Mouse (Mus musculus) hindbrain, embryonic 13.5 days (tissue): ENCODE measurements at regions not wholly inside any gene's neighbourhood (a gene's known extent, or its start where the extent isn't known, plus 50 kb on each side); places are given as distances from the start of the nearest gene placed in this dataset.
A peak's percentile ranks its signal among the peaks of the same experiment; 100 is the strongest.

Experiments
- ATAC-seq: fragments of 200-750 bp; cut with Nextera tagmentation; 2 replicates; pipeline ENCODE4 v1.8.0; 2017; ENCODE audit warnings: moderate TSS enrichment; ENCODE audit not compliant: low FRiP score
- H3K27ac ChIP-seq: fragments of 300-500 bp; sonication (generic); 2 replicates; pipeline ENCODE4 v1.5.1; 2015; ENCODE audit warnings: inconsistent platforms, mild to moderate bottlenecking, moderate library complexity
- H3K27me3 ChIP-seq: fragments of 300-500 bp; sonication (generic); 2 replicates; pipeline ENCODE4 v1.6.1; 2015; ENCODE audit warnings: mild to moderate bottlenecking, inconsistent platforms
- H3K36me3 ChIP-seq: fragments of 300-500 bp; sonication (generic); 2 replicates; pipeline ENCODE4 v1.6.1; 2015; ENCODE audit warnings: mild to moderate bottlenecking, inconsistent platforms
- H3K4me1 ChIP-seq: fragments of 300-500 bp; sonication (generic); replicated peaks from 2 replicates; pipeline ENCODE4 v1.6.1; 2015; ENCODE audit warnings: inconsistent platforms
- H3K4me2 ChIP-seq: fragments of 300-500 bp; sonication (generic); 2 replicates; pipeline ENCODE4 v1.6.1; 2015; ENCODE audit warnings: inconsistent platforms, mild to moderate bottlenecking, moderate library complexity
- H3K4me3 ChIP-seq: fragments of 300-500 bp; sonication (generic); 2 replicates; pipeline ENCODE4 v1.5.1; 2015; ENCODE audit warnings: mild to moderate bottlenecking, inconsistent platforms
- H3K9ac ChIP-seq: fragments of 300-500 bp; sonication (generic); 2 replicates; pipeline ENCODE4 v1.6.1; 2015; ENCODE audit warnings: mild to moderate bottlenecking, inconsistent platforms
- H3K9me3 ChIP-seq: fragments of 300-500 bp; sonication (generic); 2 replicates; pipeline ENCODE4 v1.6.1; 2016; ENCODE audit warnings: inconsistent platforms
- WGBS: fragments of 180-500 bp; shearing (Covaris S2); methylation state at CpG from one replicate; pipeline ENCODE4 v1.1.7; 2015; 5-methylcytosine and 5-hydroxymethylcytosine counted together

DNA sequence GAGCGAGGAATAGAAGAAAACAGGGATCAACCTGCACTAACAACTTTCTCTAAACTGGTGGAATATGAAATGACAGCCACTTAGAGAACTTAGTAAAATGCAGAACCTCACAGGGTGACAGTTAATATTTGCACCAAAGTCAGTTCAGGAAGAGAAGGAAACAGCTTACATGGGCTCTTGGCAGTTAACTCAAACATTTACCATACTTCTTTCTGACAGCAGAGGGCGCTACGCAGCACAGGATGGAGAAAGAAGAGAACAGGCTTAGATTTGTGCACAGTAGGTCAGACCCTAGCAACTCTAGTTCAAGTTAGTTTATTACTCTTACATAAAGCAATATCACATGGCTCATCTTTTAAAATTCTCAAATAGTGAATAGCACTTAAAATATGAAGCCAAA, 261.3 kb downstream of the Gm45692 start:
- ATAC-seq, result no peak
- Histone ChIP-seq H3K4me1 (peaks cover 13% of the 10 kb centered on the region), H3K27me3 (no peaks in the 10 kb centered on the region; the same call in 1 of the 2 replicates), H3K4me3 (no peak overlapping the region), H3K9ac (no peak overlapping the region), H3K27ac (no peak overlapping the region), H3K36me3 (no peaks in the 10 kb centered on the region), H3K9me3 (peaks cover 4% of the 10 kb centered on the region; the same call in 1 of the 2 replicates), H3K4me2 (no peak overlapping the region)
- 32% methylated on average over 3 of the region's 3 CpGs for WGBS

- H3K9ac ChIP-seq, result no peak overlapping the region
- H3K27me3 ChIP-seq, result no peaks in the 10 kb centered on the region; the same call in 1 of the 2 replicates
- no peak for ATAC-seq
- H3K4me1 ChIP-seq, result peaks cover 13% of the 10 kb centered on the region
- H3K4me2 ChIP-seq, result no peak overlapping the region
- H3K4me3 ChIP-seq, result no peak overlapping the region
- peaks cover 4% of the 10 kb centered on the region; the same call in 1 of the 2 replicates for H3K9me3 ChIP-seq
- WGBS, result 89% methylated on average over 7 of the region's 7 CpGs
- no peak overlapping the region for H3K27ac ChIP-seq
- H3K36me3 ChIP-seq, result no peaks in the 10 kb centered on the region
Observed at GRCm38 (mm10) chr8:26382426-26382825, 263.1 kb downstream of the Gm45692 start.

DNA sequence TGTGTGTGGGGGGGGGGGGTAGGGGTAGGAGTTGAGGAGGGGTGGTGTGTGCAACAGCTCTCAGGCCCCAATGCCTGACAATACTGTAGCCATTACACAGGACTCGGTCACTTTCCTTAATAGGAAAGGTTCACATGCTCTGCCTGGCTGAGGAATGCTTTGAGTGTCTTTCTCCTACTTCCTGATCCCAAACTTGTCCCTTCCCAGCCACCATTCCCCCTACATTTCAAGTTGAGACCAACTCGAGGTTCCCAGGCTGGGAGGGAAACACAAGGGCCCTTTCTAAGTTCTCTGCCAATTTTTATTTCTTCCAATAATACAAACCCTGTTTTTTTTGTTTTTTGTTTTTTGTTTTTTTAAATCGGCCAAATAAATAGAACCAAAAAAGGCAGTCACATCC, 264.6 kb downstream of the Gm45692 start:
- 48% methylated on average over 3 of the region's 3 CpGs for WGBS
- peak overlapping the region; percentile 25; the same call in 1 of the 2 replicates for H3K27ac ChIP-seq

GRCm38 (mm10) chr8:26384305-26384993, 265.1 kb downstream of the Gm45692 start:
- ATAC-seq, result no peak
- no peak overlapping the region for H3K4me3 ChIP-seq
- no peaks in the 10 kb centered on the region for H3K9me3 ChIP-seq
- H3K27me3 ChIP-seq, result no peaks in the 10 kb centered on the region; the same call in 1 of the 2 replicates
- no peak overlapping the region for H3K9ac ChIP-seq
- no peak overlapping the region for H3K4me2 ChIP-seq
- H3K36me3 ChIP-seq, result no peaks in the 10 kb centered on the region
- H3K27ac ChIP-seq, result peak overlapping the region; percentile 25
- peaks cover 13% of the 10 kb centered on the region for H3K4me1 ChIP-seq
- 3% methylated on average over 3 of the region's 3 CpGs for WGBS

More for the DNA sequence above, 264.6 kb downstream of the Gm45692 start:
- ATAC-seq, result no peak
- Histone ChIP-seq H3K4me3 (no peak overlapping the region), H3K36me3 (no peaks in the 10 kb centered on the region), H3K9ac (no peak overlapping the region), H3K4me2 (no peak overlapping the region), H3K4me1 (peaks cover 13% of the 10 kb centered on the region), H3K27me3 (no peaks in the 10 kb centered on the region; the same call in 1 of the 2 replicates), H3K9me3 (no peaks in the 10 kb centered on the region)

DNA sequence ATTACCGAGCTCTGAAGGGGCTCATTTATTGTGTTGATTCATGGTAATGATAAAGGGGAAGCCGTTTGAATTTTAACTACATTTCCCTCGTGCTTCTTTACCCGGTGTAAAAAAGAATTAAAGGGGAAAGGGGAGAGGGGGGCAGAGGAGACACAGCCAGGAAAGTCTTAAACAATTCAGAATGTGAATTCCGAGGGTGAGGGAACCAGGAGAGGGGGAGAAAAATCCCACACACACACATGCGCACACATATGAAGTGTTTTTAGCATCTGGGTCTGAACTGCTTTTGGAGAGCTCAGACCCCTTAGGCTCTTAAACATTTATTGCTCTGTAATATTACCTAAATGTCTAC, 265.6 kb downstream of the Gm45692 start:
- Histone ChIP-seq H3K9me3 (no peaks in the 10 kb centered on the region), H3K27me3 (no peaks in the 10 kb centered on the region; the same call in 1 of the 2 replicates), H3K27ac (no peak overlapping the region), H3K4me2 (no peak overlapping the region), H3K9ac (no peak overlapping the region), H3K4me3 (no peak overlapping the region), H3K36me3 (no peaks in the 10 kb centered on the region), H3K4me1 (peaks cover 13% of the 10 kb centered on the region)
- 17% methylated on average over 6 of the region's 6 CpGs for WGBS
- ATAC-seq, result 0 out of 2 replicates have a peak, but pooled peaks have one; percentile 43

- Histone ChIP-seq H3K9me3 (peaks cover 10% of the 10 kb centered on the region; the same call in 1 of the 2 replicates), H3K4me3 (no peak overlapping the region), H3K4me2 (no peak overlapping the region), H3K27me3 (no peaks in the 10 kb centered on the region), H3K9ac (no peak overlapping the region), H3K27ac (no peak overlapping the region), H3K36me3 (no peaks in the 10 kb centered on the region), H3K4me1 (no peaks in the 10 kb centered on the region)
- WGBS, result 84% methylated on average over 6 of the region's 6 CpGs
- no peak for ATAC-seq
Observed at GRCm38 (mm10) chr8:26395061-26395460, 275.7 kb downstream of the Gm45692 start.

GRCm38 (mm10) chr8:26420002-26420401, 300.7 kb downstream of the Gm45692 start:
- Histone ChIP-seq H3K9me3 (no peaks in the 10 kb centered on the region), H3K4me1 (peaks cover 18% of the 10 kb centered on the region), H3K9ac (no peak overlapping the region), H3K36me3 (no peaks in the 10 kb centered on the region), H3K27ac (peak overlapping the region; percentile 85), H3K4me3 (no peak overlapping the region), H3K27me3 (no peaks in the 10 kb centered on the region), H3K4me2 (0 out of 2 replicates have a peak overlapping the region, but pooled peaks have one; percentile 10)
- 30% methylated on average over 6 of the region's 6 CpGs for WGBS
- ATAC-seq, result peak; percentile 81

DNA sequence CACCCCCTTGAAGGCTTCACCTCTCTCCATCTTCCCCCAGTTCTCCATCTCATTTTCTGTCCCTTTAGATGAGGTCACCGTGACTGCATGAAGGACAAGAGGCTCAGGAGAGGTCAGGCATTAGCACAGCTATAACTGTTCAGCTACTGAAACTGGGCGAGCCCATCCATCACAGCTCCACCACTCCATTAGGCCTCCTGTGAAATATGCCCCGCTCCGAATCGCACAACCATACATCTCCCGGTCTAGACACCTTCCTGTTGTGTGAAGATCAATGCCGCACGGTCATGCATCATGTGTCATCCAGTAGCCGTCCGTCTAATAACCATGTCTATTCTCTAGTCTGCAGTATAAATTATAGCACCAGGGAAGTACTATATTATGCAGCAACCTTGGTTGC, 301.2 kb downstream of the Gm45692 start:
- H3K36me3 ChIP-seq, result no peaks in the 10 kb centered on the region
- H3K9me3 ChIP-seq, result no peaks in the 10 kb centered on the region
- H3K4me2 ChIP-seq, result 0 out of 2 replicates have a peak overlapping the region, but pooled peaks have one; percentile 10
- no peaks in the 10 kb centered on the region for H3K27me3 ChIP-seq
- H3K4me3 ChIP-seq, result no peak overlapping the region
- H3K4me1 ChIP-seq, result peaks cover 18% of the 10 kb centered on the region
- no peak overlapping the region for H3K9ac ChIP-seq
- peak overlapping the region; percentile 85 for H3K27ac ChIP-seq
- peak; percentile 73 for ATAC-seq
- 50% methylated on average over 10 of the region's 10 CpGs for WGBS

DNA sequence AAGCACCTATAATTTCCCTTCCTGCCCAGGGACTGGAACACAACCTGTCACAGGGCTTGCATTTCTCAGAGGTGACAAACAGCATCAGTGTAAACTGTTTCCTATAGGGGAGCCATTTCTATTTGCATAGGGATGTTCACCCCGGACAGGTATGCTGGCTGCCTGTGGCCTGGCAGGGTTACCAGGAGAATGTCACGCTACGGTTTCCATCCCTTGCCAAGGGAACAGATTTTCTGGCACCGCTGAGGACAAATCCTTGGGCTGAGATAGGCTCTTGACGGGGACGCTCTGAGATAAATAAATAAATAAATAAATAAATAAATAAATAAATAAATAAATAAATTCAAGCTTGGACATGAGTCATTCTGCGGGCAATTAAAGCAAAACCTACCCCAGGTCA, 308.0 kb downstream of the Gm45692 start:
- no peaks in the 10 kb centered on the region for H3K4me1 ChIP-seq

DNA sequence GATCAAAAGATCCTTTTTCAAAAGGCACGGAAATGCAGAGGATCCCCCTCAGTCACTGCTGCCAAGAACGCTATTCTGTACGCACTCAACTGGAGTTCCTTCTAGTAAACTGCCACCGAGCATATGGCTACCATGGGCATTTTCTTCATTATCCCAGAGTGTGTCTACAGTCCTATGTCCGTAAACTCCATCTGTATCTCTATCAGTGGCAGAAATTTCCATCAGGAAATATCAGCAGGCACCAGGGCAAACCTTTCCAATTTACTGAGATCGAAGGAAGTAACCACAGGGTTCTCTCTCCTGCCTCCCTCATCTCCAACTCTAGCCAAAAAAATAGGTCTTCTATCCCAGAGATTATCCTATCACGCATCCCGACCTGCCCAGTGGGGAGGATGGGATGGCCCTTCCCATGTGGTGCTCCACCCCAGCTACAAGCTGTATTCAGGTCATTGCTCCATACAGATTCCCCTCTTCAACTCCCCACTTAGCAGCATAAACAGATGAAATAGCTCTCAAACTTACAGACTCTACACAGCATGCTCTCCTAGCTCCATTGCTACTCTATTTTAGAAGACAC, 310.5 kb downstream of the Gm45692 start:
- ATAC-seq, result no peak

More for the DNA sequence above, 308.0 kb downstream of the Gm45692 start:
- H3K4me3 ChIP-seq, result no peak overlapping the region
- H3K36me3 ChIP-seq, result no peaks in the 10 kb centered on the region
- ATAC-seq, result no peak
- H3K4me2 ChIP-seq, result no peak overlapping the region
- H3K9ac ChIP-seq, result no peak overlapping the region
- H3K27ac ChIP-seq, result no peak overlapping the region
- H3K27me3 ChIP-seq, result no peaks in the 10 kb centered on the region
- 92% methylated on average over 7 of the region's 7 CpGs for WGBS
- no peaks in the 10 kb centered on the region for H3K9me3 ChIP-seq

GRCm38 (mm10) chr8:26432161-26432919, 313.0 kb downstream of the Gm45692 start:
- Histone ChIP-seq H3K9me3 (no peaks in the 10 kb centered on the region), H3K4me2 (no peak overlapping the region), H3K27me3 (no peaks in the 10 kb centered on the region), H3K4me3 (no peak overlapping the region), H3K9ac (no peak overlapping the region), H3K27ac (no peak overlapping the region), H3K4me1 (0 out of 2 replicates have a peak, but pooled peaks cover 5% of the 10 kb centered on the region), H3K36me3 (no peaks in the 10 kb centered on the region)
- no peak for ATAC-seq
- 72% methylated on average over 14 of the region's 14 CpGs for WGBS

More for the DNA sequence above, 310.5 kb downstream of the Gm45692 start:
- WGBS, result 88% methylated on average over 8 of the region's 8 CpGs
- Histone ChIP-seq H3K27me3 (no peaks in the 10 kb centered on the region), H3K36me3 (no peaks in the 10 kb centered on the region), H3K27ac (no peak overlapping the region), H3K9me3 (no peaks in the 10 kb centered on the region), H3K4me2 (no peak overlapping the region), H3K9ac (no peak overlapping the region), H3K4me3 (no peak overlapping the region), H3K4me1 (no peaks in the 10 kb centered on the region)

GRCm38 (mm10) chr8:26436236-26436635, 316.9 kb downstream of the Gm45692 start:
- H3K9ac ChIP-seq, result no peak overlapping the region
- no peak overlapping the region for H3K27ac ChIP-seq
- no peaks in the 10 kb centered on the region for H3K9me3 ChIP-seq
- ATAC-seq, result no peak
- H3K4me1 ChIP-seq, result peaks cover 28% of the 10 kb centered on the region
- H3K36me3 ChIP-seq, result no peaks in the 10 kb centered on the region
- no peaks in the 10 kb centered on the region for H3K27me3 ChIP-seq
- 86% methylated on average over 11 of the region's 11 CpGs for WGBS
- H3K4me3 ChIP-seq, result no peak overlapping the region
- no peak overlapping the region for H3K4me2 ChIP-seq
